Mouse (Mus musculus): Measurements from ENCODE around the gene Grb10.

Gene Grb10

GRCm38 (mm10) chr11:11881026-11881782, 157.3 kb downstream of the Grb10 start:
- in situ Hi-C loops (cut with MboI, MseI), result loop anchor here (5.0 kb wide), 1 partner anchor 81 kb away; no protein-coding TSS in a partner anchor

Measured in T-helper 2 cell (primary cell).